22 mouse cellular contexts compared by ENCODE assay signal in the genomic region with DNA sequence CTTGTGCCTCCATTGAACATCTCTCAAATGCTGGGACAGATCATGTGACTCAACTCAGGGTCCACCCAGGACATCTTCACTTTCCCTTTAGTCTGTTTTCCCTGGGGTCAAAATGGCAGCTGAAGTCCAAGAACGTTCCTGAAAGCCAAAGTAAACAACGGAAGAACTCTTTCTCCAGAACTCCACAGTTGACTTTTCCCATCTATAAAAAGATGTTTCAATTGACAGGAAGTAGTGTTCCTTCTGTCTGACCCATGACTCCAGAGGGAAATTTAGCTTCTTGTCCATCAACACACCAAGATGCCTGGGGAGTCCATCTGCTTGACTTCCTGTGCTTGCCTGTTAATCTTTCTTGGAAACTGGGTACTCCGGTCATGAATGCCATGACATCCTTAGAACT.
A peak's percentile ranks its signal among the peaks of the same experiment; 100 is the strongest.
DNase-seq lines count a peak whose midpoint lies in the region; ATAC-seq and TF ChIP-seq lines count a peak whose summit lies in the region.
"Had no signal": no experiment of that assay in that cellular context is flagged by ENCODE, and none has a peak within 500 bp of the region (broad histone marks: within the 10 kb centered on the region; RNA-seq: fewer than 3 reads in every experiment).

No protein-coding gene starts in this region.

- peaks cover 3% of the 10 kb centered on the region; the same call in 1 of the 2 replicates for H3K9me3 ChIP-seq in heart, embryonic 12.5 days (replicated peaks)
- H3K9me3 ChIP-seq in liver, embryonic 11.5 days (ENCODE audit: control insufficient read depth, low read length) = peaks cover 3% of the 10 kb centered on the region; the same call in 1 of the 2 replicates
- H3K9me3 ChIP-seq: embryonic facial prominence, embryonic 12.5 days; heart, embryonic 15.5 days; hindbrain, embryonic 10.5 days had no signal

- H3K27me3 ChIP-seq in heart, embryonic 12.5 days (replicated peaks) = no peaks in the 10 kb centered on the region
- no peaks in the 10 kb centered on the region for H3K27me3 ChIP-seq in liver, adult 2 months (ENCODE audit: control insufficient read depth, insufficient read depth, low read length)
- 0 out of 2 replicates have a peak, but pooled peaks cover 4% of the 10 kb centered on the region for H3K27me3 ChIP-seq in liver, embryonic 11.5 days (replicated peaks; ENCODE audit: control insufficient read depth, insufficient read depth, low read length)
- H3K27me3 ChIP-seq: embryonic facial prominence, embryonic 12.5 days; heart, embryonic 15.5 days had no signal

- H3K36me3 ChIP-seq in heart, embryonic 12.5 days = no peaks in the 10 kb centered on the region
- H3K36me3 ChIP-seq in liver, adult 2 months (ENCODE audit: control insufficient read depth, insufficient read depth, low read length) = no peaks in the 10 kb centered on the region
- no peaks in the 10 kb centered on the region for H3K36me3 ChIP-seq in liver, embryonic 11.5 days (ENCODE audit: control insufficient read depth, insufficient read depth, low read length)
- H3K36me3 ChIP-seq: embryonic facial prominence, embryonic 12.5 days; G1E; heart, embryonic 15.5 days; hindbrain, embryonic 10.5 days had no signal

- ATAC-seq in heart, embryonic 12.5 days (ENCODE audit: insufficient number of reproducible peaks, low FRiP score) = no peak
- no peak for ATAC-seq in liver, embryonic 11.5 days (replicated peaks; ENCODE audit: low FRiP score)
- ATAC-seq: CD4-positive, CD25-positive, alpha-beta regulatory T cell, adult 4 months; forebrain, embryonic 16.5 days had no signal

- H3K9ac ChIP-seq in heart, embryonic 12.5 days = no peak overlapping the region
- H3K9ac ChIP-seq in liver, adult 2 months (ENCODE audit: low read depth, low read length) = no peak overlapping the region
- no peak overlapping the region for H3K9ac ChIP-seq in liver, embryonic 11.5 days (ENCODE audit: low read depth, low read length)
- H3K9ac ChIP-seq: embryonic facial prominence, embryonic 12.5 days; heart, embryonic 15.5 days; hindbrain, embryonic 14.5 days had no signal

- TF ChIP-seq POLR2A in liver, adult 2 months (IDR thresholded peaks at IDR 0.05; ENCODE audit: extremely low read depth, insufficient read depth, low read length) = no peak

- no peak for DNase-seq in gastrocnemius, adult 2 months
- no peak for DNase-seq in gastrocnemius, adult 8-10 months (ENCODE audit: low spot score in 2 of 2)
- DNase-seq in heart, adult 9 months (ENCODE audit: low spot score in 2 of 2) = peak; percentile 24 to 50
- peak; percentile 7 for DNase-seq in liver, adult 2 months (ENCODE audit: extremely low read depth, low read depth, low spot score)
- no peak for DNase-seq in liver, embryonic 11.5 days (ENCODE audit: low spot score)
- peak; percentile 22 for DNase-seq in adipocyte (ENCODE audit: low spot score)
- DNase-seq in left cerebral cortex, postnatal 4 days = no peak
- DNase-seq: adrenal gland, postnatal 10 days; B cell, adult 2 months; cerebellum, adult 11-12 months; cerebellum, adult 9-10 months; cerebellum, postnatal 25 days; heart, adult 2 months; heart, postnatal 14 days had no signal

- H3K79me2 ChIP-seq in liver, adult 2 months (ENCODE audit: control insufficient read depth, insufficient read depth, low read length) = no peaks in the 10 kb centered on the region

- 66% methylated on average over 3 of the region's 3 CpGs for WGBS in heart, embryonic 12.5 days
- WGBS in liver, adult 2 months = 73% methylated on average over 3 of the region's 3 CpGs
- WGBS in liver, embryonic 11.5 days = 81% methylated on average over 3 of the region's 3 CpGs

- H3K4me1 ChIP-seq in heart, embryonic 12.5 days (replicated peaks) = peaks cover 30% of the 10 kb centered on the region
- H3K4me1 ChIP-seq in liver, adult 2 months (ENCODE audit: control insufficient read depth, insufficient read depth, low read length) = no peaks in the 10 kb centered on the region
- H3K4me1 ChIP-seq in liver, embryonic 11.5 days (replicated peaks; ENCODE audit: control insufficient read depth, insufficient read depth, low read length) = peaks cover 13% of the 10 kb centered on the region
- H3K4me1 ChIP-seq: embryonic facial prominence, embryonic 12.5 days; hindbrain, embryonic 10.5 days had no signal

- H3K4me2 ChIP-seq in heart, embryonic 12.5 days = no peak overlapping the region
- H3K4me2 ChIP-seq in liver, embryonic 11.5 days = no peak overlapping the region
- H3K4me2 ChIP-seq: embryonic facial prominence, embryonic 12.5 days; heart, embryonic 15.5 days; hindbrain, embryonic 14.5 days had no signal

- peak overlapping the region; percentile 63 for H3K27ac ChIP-seq in gastrocnemius, adult 2 months
- no peak overlapping the region for H3K27ac ChIP-seq in heart, embryonic 12.5 days (ENCODE audit: poor library complexity, severe bottlenecking)
- H3K27ac ChIP-seq in liver, adult 2 months (replicated peaks; ENCODE audit: insufficient read depth, low read depth, low read length) = no peak overlapping the region
- no peak overlapping the region for H3K27ac ChIP-seq in liver, embryonic 11.5 days (ENCODE audit: low read depth, low read length)
- H3K27ac ChIP-seq: embryonic facial prominence, embryonic 12.5 days; heart, embryonic 15.5 days; hindbrain, embryonic 10.5 days; hindbrain, embryonic 14.5 days had no signal

- intact Hi-C loops in gastrocnemius, adult 2 months (cut with DNase I) = loop anchor here (5.0 kb wide), 1 partner anchor 64 kb away; no protein-coding TSS in a partner anchor
- intact Hi-C loops in left cerebral cortex, postnatal 4 days (cut with DNase I) = no loop called here

- no peak overlapping the region for H3K4me3 ChIP-seq in gastrocnemius, adult 2 months
- no peak overlapping the region for H3K4me3 ChIP-seq in heart, embryonic 12.5 days
- no peak overlapping the region for H3K4me3 ChIP-seq in liver, adult 2 months (ENCODE audit: insufficient read depth, low read depth, low read length)
- H3K4me3 ChIP-seq in liver, embryonic 11.5 days (ENCODE audit: low read depth, low read length) = no peak overlapping the region
- H3K4me3 ChIP-seq: embryonic facial prominence, embryonic 12.5 days; heart, adult 2 months; heart, embryonic 15.5 days; hindbrain, embryonic 10.5 days had no signal

- no peak for TF ChIP-seq CTCF in gastrocnemius, adult 2 months (IDR thresholded peaks at IDR 0.05)
- no peak for TF ChIP-seq CTCF in liver, adult 2 months (IDR thresholded peaks at IDR 0.05; ENCODE audit: low read depth, low read length)

Comparison
In these comparisons a context has a peak if more than half of its experiments do, and no peak if none do; other contexts are left out.
1. DNase-seq: peak in heart, adult 9 months (2 of 2), liver, adult 2 months (single experiment) and adipocyte (single experiment); none in gastrocnemius, adult 2 months (single experiment), gastrocnemius, adult 8-10 months (0 of 2), liver, embryonic 11.5 days (single experiment) and left cerebral cortex, postnatal 4 days (single experiment).